Mouse (Mus musculus) bone marrow macrophage, adult 2 months (primary cell): ENCODE measurements around the gene Ctu2.

Experiments used
- CTCF ChIP-seq: IDR thresholded peaks from 2 replicates; pipeline ENCODE4 v1.5.1; 2012; ENCODE audit warnings: low read depth, mild to moderate bottlenecking, low read length, moderate library complexity
- POLR2A ChIP-seq: IDR thresholded peaks from 2 replicates; pipeline ENCODE4 v1.6.1; 2012; ENCODE audit warnings: mild to moderate bottlenecking, low read depth, low read length, borderline replicate concordance

- TF ChIP-seq POLR2A (no peak), CTCF (no peak)
These were observed 16.6 kb upstream of the Ctu2 start for GRCm38 (mm10) chr8:122459218-122459900.
